Mouse (Mus musculus) gastrocnemius, postnatal 14 days (tissue): ENCODE measurements around the gene Grin2a. TPM values are rescaled to one million over a fixed set of nuclear protein-coding genes. Genes with fewer than 3 reads are reported as not detected.

Experiments used
- DNase-seq: peaks from one replicate; pipeline ENCODE4 v3.0.0; 2021; ENCODE audit warnings: mixed read lengths
- intact Hi-C: fragments of 180-260 bp; cut with DNase I; formaldehyde crosslinking; loops from one replicate; pipeline ENCODE4 v1.15.1; 2025; ENCODE audit warnings: low total_unique reads
- total RNA-seq, 2 experiments: library from RNA; stranded (reverse); gene quantifications; 2 replicates each; pipeline ENCODE4 v1.2.3; 2021

Grin2a gene
- total RNA-seq, 2 experiments from 2014 or later = 0.07 to 0.10 TPM

DNA sequence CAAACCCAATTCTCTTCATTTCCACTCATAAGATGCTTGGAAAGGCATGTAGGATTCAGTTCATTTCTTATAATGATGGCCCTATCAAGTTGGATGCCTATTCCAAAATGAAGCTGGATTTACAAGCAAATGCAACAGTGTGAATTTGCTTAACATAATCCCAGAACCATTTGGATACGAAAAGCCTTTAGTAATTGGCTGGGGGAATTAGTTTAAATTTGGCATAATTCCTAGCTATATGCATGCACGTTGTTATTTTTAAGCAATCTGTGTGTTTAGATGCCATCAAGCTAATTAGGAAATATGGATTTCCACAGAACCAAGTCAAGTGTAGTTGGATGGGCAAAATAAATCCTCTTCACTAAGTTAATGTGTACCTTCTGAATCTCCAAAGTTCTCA is 411.4 kb downstream of the Grin2a start:
- DNase-seq = no peak
- intact Hi-C loops = no loop called here

- intact Hi-C loops = no loop called here
- no peak for DNase-seq
These were observed 423.6 kb downstream of the Grin2a start for GRCm38 (mm10) chr16:9571793-9572192.

- intact Hi-C loops = no loop called here
- no peak for DNase-seq
These were observed 428.1 kb downstream of the Grin2a start for GRCm38 (mm10) chr16:9567286-9567685.

DNA sequence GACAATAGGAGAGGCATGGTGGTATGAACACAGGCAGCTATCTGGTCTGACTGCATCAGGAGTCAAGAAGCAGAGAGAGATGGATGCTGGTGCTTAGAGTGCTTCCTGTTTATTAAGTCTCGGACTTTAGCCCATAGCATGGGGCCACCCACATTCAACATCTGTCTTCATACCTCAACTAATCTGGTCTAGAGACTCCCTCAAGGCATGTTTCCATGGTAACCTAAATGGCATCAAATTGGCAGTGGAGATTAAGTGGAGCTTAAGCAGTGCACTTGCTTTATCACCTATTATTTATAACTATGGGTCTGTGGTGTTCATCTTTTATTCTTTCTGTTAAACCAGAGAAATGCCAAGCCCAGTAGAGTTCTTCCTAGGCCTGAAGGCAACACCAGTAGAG is 433.5 kb downstream of the Grin2a start:
- no peak for DNase-seq

GRCm38 (mm10) chr16:9535196-9535595 is 460.2 kb downstream of the Grin2a start:
- no peak for DNase-seq
- intact Hi-C loops = no loop called here

More for the DNA sequence above, 433.5 kb downstream of the Grin2a start:
- intact Hi-C loops = no loop called here

DNA sequence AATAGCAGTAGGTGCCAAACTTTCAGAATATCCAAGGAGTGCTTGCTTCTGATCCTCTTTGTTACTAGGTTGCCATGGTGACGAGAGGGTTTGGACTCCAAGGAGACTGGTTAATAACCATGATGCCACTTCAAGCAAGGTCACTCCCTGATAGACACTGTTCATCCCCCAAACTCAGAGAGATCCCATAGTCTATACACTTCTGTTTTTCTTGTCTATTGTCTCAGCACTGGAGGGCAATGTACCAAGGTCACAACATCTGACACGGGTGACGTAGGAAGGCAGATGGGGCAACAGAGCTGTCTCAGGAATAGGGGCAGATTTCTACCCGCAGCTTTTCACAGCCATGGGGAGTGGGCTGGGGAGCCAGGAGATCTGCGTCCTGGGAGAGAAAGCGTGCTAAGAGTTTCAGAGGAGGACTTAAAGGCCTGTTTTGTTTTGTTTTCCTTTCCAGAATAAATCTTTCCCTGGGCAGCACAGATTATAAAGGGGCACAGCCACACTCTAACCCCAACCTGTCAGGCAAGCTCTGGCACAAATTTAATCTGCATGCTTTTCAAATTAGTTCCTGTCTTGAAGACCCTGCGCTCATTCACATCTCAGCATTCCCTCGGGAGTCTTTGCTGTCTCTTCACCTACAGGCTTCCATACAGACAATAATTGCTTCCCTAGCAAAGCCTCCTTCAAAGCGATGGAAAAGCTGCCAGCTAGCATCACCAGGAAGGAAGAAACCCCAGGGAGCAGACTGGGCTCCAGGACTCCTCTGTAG is 461.6 kb downstream of the Grin2a start:
- intact Hi-C loops = no loop called here
- no peak for DNase-seq

DNA sequence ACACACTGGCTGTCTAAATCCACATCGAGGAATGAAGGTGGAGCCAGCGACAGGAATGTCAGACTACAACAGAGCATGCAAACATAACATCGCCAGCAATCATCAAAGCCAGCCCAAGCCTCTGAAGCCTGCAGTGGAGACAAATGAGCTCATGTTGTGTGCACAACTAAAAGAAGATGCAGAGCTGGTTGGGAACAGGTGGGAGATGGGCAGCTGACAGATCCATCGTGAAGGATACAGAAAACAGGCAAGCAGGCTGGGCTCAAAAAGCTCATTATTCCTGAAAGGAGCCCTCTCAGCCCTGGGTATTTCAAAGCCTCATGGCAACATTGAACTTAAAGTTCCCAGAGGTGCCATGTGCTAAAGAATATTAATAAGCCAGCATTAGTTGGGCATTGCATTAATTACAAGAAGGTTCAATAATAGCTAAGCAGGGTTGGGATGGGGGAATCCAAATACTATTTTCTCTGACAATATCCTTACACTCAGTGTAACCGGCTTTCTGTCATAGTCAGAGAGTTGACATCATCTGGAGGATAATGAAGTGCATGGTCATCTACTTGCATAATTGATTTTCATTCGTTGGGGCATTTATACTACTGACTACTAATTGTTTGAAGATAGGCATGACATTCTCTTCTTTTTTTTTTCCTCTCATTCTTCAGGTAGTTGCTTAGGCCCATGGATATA is 462.4 kb downstream of the Grin2a start:
- no peak for DNase-seq
- intact Hi-C loops = no loop called here

- intact Hi-C loops = no loop called here
- no peak for DNase-seq
These were observed 468.1 kb downstream of the Grin2a start for GRCm38 (mm10) chr16:9527214-9527613.

GRCm38 (mm10) chr16:9523314-9523713 is 472.0 kb downstream of the Grin2a start:
- intact Hi-C loops = no loop called here
- DNase-seq = no peak

Other genes starting within 250 kb of the Grin2a start
- gene Rpl39l, start 174.7 kb upstream of the Grin2a start, total RNA-seq = under 1 TPM in 1 of 2 experiments, not detected in 1; 0.40 TPM
- gene Atf7ip2, start 197.2 kb upstream of the Grin2a start, total RNA-seq = not detected